Mouse (Mus musculus) hindbrain, embryonic 13.5 days (tissue): ENCODE results near the gene Pom121l2. TPM values are rescaled to one million over a fixed set of nuclear protein-coding genes. Genes with fewer than 3 reads are reported as not detected.

Source experiments
- ATAC-seq: fragments of 200-750 bp; cut with Nextera tagmentation; 2 replicates; pipeline ENCODE4 v1.8.0; 2017; ENCODE audit warnings: moderate TSS enrichment; ENCODE audit not compliant: low FRiP score
- H3K27ac ChIP-seq: fragments of 300-500 bp; sonication (generic); 2 replicates; pipeline ENCODE4 v1.5.1; 2015; ENCODE audit warnings: inconsistent platforms, mild to moderate bottlenecking, moderate library complexity
- H3K27me3 ChIP-seq: fragments of 300-500 bp; sonication (generic); 2 replicates; pipeline ENCODE4 v1.6.1; 2015; ENCODE audit warnings: mild to moderate bottlenecking, inconsistent platforms
- H3K36me3 ChIP-seq: fragments of 300-500 bp; sonication (generic); 2 replicates; pipeline ENCODE4 v1.6.1; 2015; ENCODE audit warnings: mild to moderate bottlenecking, inconsistent platforms
- H3K4me1 ChIP-seq: fragments of 300-500 bp; sonication (generic); replicated peaks from 2 replicates; pipeline ENCODE4 v1.6.1; 2015; ENCODE audit warnings: inconsistent platforms
- H3K4me2 ChIP-seq: fragments of 300-500 bp; sonication (generic); 2 replicates; pipeline ENCODE4 v1.6.1; 2015; ENCODE audit warnings: inconsistent platforms, mild to moderate bottlenecking, moderate library complexity
- H3K4me3 ChIP-seq: fragments of 300-500 bp; sonication (generic); 2 replicates; pipeline ENCODE4 v1.5.1; 2015; ENCODE audit warnings: mild to moderate bottlenecking, inconsistent platforms
- H3K9ac ChIP-seq: fragments of 300-500 bp; sonication (generic); 2 replicates; pipeline ENCODE4 v1.6.1; 2015; ENCODE audit warnings: mild to moderate bottlenecking, inconsistent platforms
- H3K9me3 ChIP-seq: fragments of 300-500 bp; sonication (generic); 2 replicates; pipeline ENCODE4 v1.6.1; 2016; ENCODE audit warnings: inconsistent platforms
- WGBS: fragments of 180-500 bp; shearing (Covaris S2); methylation state at CpG from one replicate; pipeline ENCODE4 v1.1.7; 2015; 5-methylcytosine and 5-hydroxymethylcytosine counted together
- polyA plus RNA-seq: library from polyadenylated mRNA; unstranded; fragments of >200 nt; fragmentation: Nextera tagmentation; extraction: Ambion mirVana; gene quantifications from 2 replicates; pipeline ENCODE4 v1.2.1, GENCODE M21; 2015

The Pom121l2 gene
- polyA plus RNA-seq, 1 experiment from 2014 or later = not detected

GRCm38 (mm10) chr13:22007121-22007510 lies 26.1 kb downstream of the Pom121l2 start:
- Histone ChIP-seq H3K4me3 (peak overlapping the region; percentile 43), H3K4me2 (peak overlapping the region; percentile 71), H3K4me1 (peaks cover 18% of the 10 kb centered on the region), H3K27me3 (peaks cover 97% of the 10 kb centered on the region), H3K9ac (peak overlapping the region; percentile 36; the same call in 1 of the 2 replicates), H3K9me3 (no peaks in the 10 kb centered on the region), H3K27ac (no peak overlapping the region), H3K36me3 (no peaks in the 10 kb centered on the region)
- 1% methylated on average over 18 of the region's 18 CpGs for WGBS
- no peak for ATAC-seq

- H3K36me3 ChIP-seq = no peaks in the 10 kb centered on the region
- no peak overlapping the region for H3K4me2 ChIP-seq
- no peak for ATAC-seq
- peaks cover 18% of the 10 kb centered on the region for H3K4me1 ChIP-seq
- H3K27ac ChIP-seq = no peak overlapping the region
- H3K27me3 ChIP-seq = peaks cover 97% of the 10 kb centered on the region
- no peak overlapping the region for H3K4me3 ChIP-seq
- H3K9me3 ChIP-seq = no peaks in the 10 kb centered on the region
- H3K9ac ChIP-seq = no peak overlapping the region
- WGBS = 52% methylated on average over 7 of the region's 7 CpGs
These were observed 26.9 kb downstream of the Pom121l2 start for GRCm38 (mm10) chr13:22007872-22008271.

- 72% methylated on average over 3 of the region's 3 CpGs for WGBS
- Histone ChIP-seq H3K9me3 (no peaks in the 10 kb centered on the region), H3K4me3 (no peak overlapping the region), H3K4me2 (no peak overlapping the region), H3K4me1 (peaks cover 18% of the 10 kb centered on the region), H3K27ac (no peak overlapping the region), H3K9ac (no peak overlapping the region), H3K27me3 (peaks cover 96% of the 10 kb centered on the region), H3K36me3 (no peaks in the 10 kb centered on the region)
- no peak for ATAC-seq
These were observed 27.7 kb downstream of the Pom121l2 start for GRCm38 (mm10) chr13:22008707-22009106.

GRCm38 (mm10) chr13:22009642-22010041 lies 28.6 kb downstream of the Pom121l2 start, which contains the start of gene Prss16:
Prss16 (minus strand) TSS chr13:22009742.
- Histone ChIP-seq H3K36me3 (no peaks in the 10 kb centered on the region), H3K27me3 (peaks cover 96% of the 10 kb centered on the region), H3K4me2 (no peak within 1 kb of the TSS), H3K4me3 (no peak within 1 kb of the TSS), H3K4me1 (peaks cover 18% of the 10 kb centered on the region), H3K9me3 (no peaks in the 10 kb centered on the region), H3K27ac (no peak within 1 kb of the TSS), H3K9ac (no peak within 1 kb of the TSS)
- ATAC-seq = no peak
- 41% methylated on average over 6 of the region's 7 CpGs for WGBS

GRCm38 (mm10) chr13:22013716-22014115 lies 32.7 kb downstream of the Pom121l2 start:
- Histone ChIP-seq H3K4me3 (no peak overlapping the region), H3K27me3 (peaks cover 94% of the 10 kb centered on the region), H3K4me2 (no peak overlapping the region), H3K27ac (no peak overlapping the region), H3K9me3 (0 out of 2 replicates have a peak, but pooled peaks cover 6% of the 10 kb centered on the region), H3K4me1 (no peaks in the 10 kb centered on the region), H3K36me3 (no peaks in the 10 kb centered on the region), H3K9ac (no peak overlapping the region)
- ATAC-seq = no peak
- 22% methylated on average over 13 of the region's 13 CpGs for WGBS

- Histone ChIP-seq H3K4me3 (peak overlapping the region; percentile 2; the same call in 1 of the 2 replicates), H3K27ac (no peak overlapping the region), H3K4me2 (peak overlapping the region; percentile 15), H3K36me3 (no peaks in the 10 kb centered on the region), H3K9ac (no peak overlapping the region), H3K27me3 (peaks cover 94% of the 10 kb centered on the region), H3K4me1 (no peaks in the 10 kb centered on the region), H3K9me3 (0 out of 2 replicates have a peak, but pooled peaks cover 6% of the 10 kb centered on the region)
- ATAC-seq = no peak
- WGBS = 14% methylated on average over 17 of the region's 17 CpGs
These were observed 33.4 kb downstream of the Pom121l2 start for GRCm38 (mm10) chr13:22014411-22014845.

GRCm38 (mm10) chr13:22015479-22016450 lies 34.8 kb downstream of the Pom121l2 start:
- no peaks in the 10 kb centered on the region for H3K36me3 ChIP-seq
- peaks cover 94% of the 10 kb centered on the region for H3K27me3 ChIP-seq
- 0 out of 2 replicates have a peak, but pooled peaks cover 6% of the 10 kb centered on the region for H3K9me3 ChIP-seq
- 15% methylated on average over 27 of the region's 27 CpGs for WGBS
- H3K4me1 ChIP-seq = peaks cover 7% of the 10 kb centered on the region
- no peak overlapping the region for H3K9ac ChIP-seq
- no peak overlapping the region for H3K27ac ChIP-seq
- no peak overlapping the region for H3K4me3 ChIP-seq
- no peak for ATAC-seq
- H3K4me2 ChIP-seq = no peak overlapping the region

GRCm38 (mm10) chr13:22019934-22020835 lies 39.2 kb downstream of the Pom121l2 start:
- no peak for ATAC-seq

GRCm38 (mm10) chr13:22020901-22021339 lies 39.9 kb downstream of the Pom121l2 start:
- H3K4me3 ChIP-seq = peak overlapping the region; percentile 39
- peaks cover 80% of the 10 kb centered on the region for H3K27me3 ChIP-seq
- H3K36me3 ChIP-seq = no peaks in the 10 kb centered on the region
- peak overlapping the region; percentile 53 for H3K4me2 ChIP-seq
- WGBS = 0% methylated on average over 8 of the region's 8 CpGs
- 0 out of 2 replicates have a peak, but pooled peaks have one; percentile 60 for ATAC-seq
- no peaks in the 10 kb centered on the region for H3K9me3 ChIP-seq
- peaks cover 13% of the 10 kb centered on the region for H3K4me1 ChIP-seq
- no peak overlapping the region for H3K9ac ChIP-seq
- no peak overlapping the region for H3K27ac ChIP-seq

More at GRCm38 (mm10) chr13:22019934-22020835, 39.2 kb downstream of the Pom121l2 start:
- Histone ChIP-seq H3K4me2 (peak overlapping the region; percentile 53), H3K4me1 (peaks cover 13% of the 10 kb centered on the region), H3K27ac (no peak overlapping the region), H3K9me3 (0 out of 2 replicates have a peak, but pooled peaks cover 5% of the 10 kb centered on the region), H3K9ac (no peak overlapping the region), H3K27me3 (peaks cover 87% of the 10 kb centered on the region), H3K36me3 (no peaks in the 10 kb centered on the region), H3K4me3 (peak overlapping the region; percentile 39)
- WGBS = under 1% methylated on average over 44 of the region's 44 CpGs

- H3K27me3 ChIP-seq = peaks cover 73% of the 10 kb centered on the region
- under 1% methylated on average over 11 of the region's 11 CpGs for WGBS
- H3K4me3 ChIP-seq = peak overlapping the region; percentile 39
- no peak overlapping the region for H3K27ac ChIP-seq
- H3K4me1 ChIP-seq = peaks cover 14% of the 10 kb centered on the region
- peak overlapping the region; percentile 53 for H3K4me2 ChIP-seq
- H3K9me3 ChIP-seq = no peaks in the 10 kb centered on the region
- no peaks in the 10 kb centered on the region for H3K36me3 ChIP-seq
- no peak for ATAC-seq
- H3K9ac ChIP-seq = peak overlapping the region; percentile 51; the same call in 1 of the 2 replicates
These were observed 40.6 kb downstream of the Pom121l2 start for GRCm38 (mm10) chr13:22021581-22021980.

- Histone ChIP-seq H3K4me2 (peak overlapping the region; percentile 53), H3K4me3 (peak overlapping the region; percentile 39), H3K27me3 (peaks cover 67% of the 10 kb centered on the region), H3K9me3 (no peaks in the 10 kb centered on the region), H3K27ac (no peak overlapping the region), H3K9ac (peak overlapping the region; percentile 51; the same call in 1 of the 2 replicates), H3K36me3 (no peaks in the 10 kb centered on the region), H3K4me1 (peaks cover 16% of the 10 kb centered on the region)
- under 1% methylated on average over 9 of the region's 9 CpGs for WGBS
- peak; percentile 59; the same call in 1 of the 2 replicates for ATAC-seq
These were observed 41.2 kb downstream of the Pom121l2 start for GRCm38 (mm10) chr13:22022241-22022640.
